ENCODE assay signal across 20 mouse cellular contexts in the genomic region with DNA sequence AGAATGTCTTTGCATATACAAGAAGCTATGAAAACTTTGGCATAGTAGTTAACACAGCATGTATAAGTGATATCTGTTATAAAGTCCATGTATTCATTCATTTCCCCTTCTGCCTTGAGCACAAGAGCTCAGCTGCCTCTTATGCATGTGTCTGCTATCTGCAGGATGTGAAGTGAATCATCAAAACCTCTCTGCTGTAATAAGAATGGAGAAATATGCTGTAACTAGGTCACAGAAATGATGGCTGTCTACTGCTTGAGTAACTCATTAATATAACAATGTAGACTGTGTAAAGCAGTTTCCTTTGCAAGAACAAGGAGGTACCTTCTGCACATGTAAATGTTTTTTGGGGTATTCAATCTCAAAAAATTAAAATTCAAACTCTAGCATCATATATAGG.
A peak's percentile ranks its signal among the peaks of the same experiment; 100 is the strongest.
DNase-seq lines count a peak whose midpoint lies in the region; ATAC-seq and TF ChIP-seq lines count a peak whose summit lies in the region.
"Had no signal": no experiment of that assay in that cellular context is flagged by ENCODE, and none has a peak within 500 bp of the region (broad histone marks: within the 10 kb centered on the region; RNA-seq: fewer than 3 reads in every experiment).

No protein-coding gene starts in this region.

- DNase-seq in forebrain, postnatal 0 days, result no peak
- DNase-seq in midbrain, postnatal 0 days (ENCODE audit: low spot score), result peak; percentile 12
- no peak for DNase-seq in midbrain, embryonic 14.5 days
- peak; percentile 64 for DNase-seq in retina, embryonic 14.5 days (ENCODE audit: low spot score)
- DNase-seq in lung, postnatal 0 days (ENCODE audit: low spot score), result no peak
- DNase-seq: adrenal gland, adult 8-10 months; adrenal gland, postnatal 36 days; cerebellum, adult 2 months; cerebellum, postnatal 14 days; embryo, embryonic 11 days; gastrocnemius, postnatal 10 days; heart, adult 18-20 months; heart, postnatal 10 days; heart, postnatal 4 days had no signal

- no peak for TF ChIP-seq CTCF in forebrain, postnatal 0 days (IDR thresholded peaks at IDR 0.05; ENCODE audit: low read depth)
- no peak for TF ChIP-seq CTCF in midbrain, postnatal 0 days (IDR thresholded peaks at IDR 0.05)
- no peak for TF ChIP-seq CTCF in lung, postnatal 0 days (IDR thresholded peaks at IDR 0.05)

- no peak overlapping the region for H3K4me3 ChIP-seq in forebrain, postnatal 0 days (ENCODE audit: low read depth, low read length)
- H3K4me3 ChIP-seq in forebrain, embryonic 12.5 days (replicated peaks), result no peak overlapping the region
- H3K4me3 ChIP-seq in midbrain, postnatal 0 days (ENCODE audit: low read depth, low read length), result no peak overlapping the region
- no peak overlapping the region for H3K4me3 ChIP-seq in midbrain, embryonic 14.5 days (replicated peaks; ENCODE audit: low read depth, low read length)
- H3K4me3 ChIP-seq in lung, postnatal 0 days (ENCODE audit: low read depth, low read length), result no peak overlapping the region
- H3K4me3 ChIP-seq: embryonic facial prominence, embryonic 12.5 days; forebrain, embryonic 13.5 days; heart, embryonic 10.5 days; hindbrain, embryonic 12.5 days; intestine, embryonic 15.5 days had no signal

- H3K36me3 ChIP-seq in forebrain, postnatal 0 days (ENCODE audit: insufficient read depth), result no peaks in the 10 kb centered on the region
- H3K36me3 ChIP-seq in forebrain, embryonic 12.5 days (replicated peaks), result no peaks in the 10 kb centered on the region
- H3K36me3 ChIP-seq in midbrain, postnatal 0 days (ENCODE audit: insufficient read depth, low read length), result no peaks in the 10 kb centered on the region
- H3K36me3 ChIP-seq in midbrain, embryonic 14.5 days (ENCODE audit: control insufficient read depth, insufficient read depth, low read length), result no peaks in the 10 kb centered on the region
- H3K36me3 ChIP-seq in lung, postnatal 0 days (ENCODE audit: insufficient read depth, low read length), result no peaks in the 10 kb centered on the region
- H3K36me3 ChIP-seq: embryonic facial prominence, embryonic 12.5 days; heart, embryonic 10.5 days; hindbrain, embryonic 12.5 days; intestine, embryonic 15.5 days had no signal

- peak; percentile 59; the same call in 1 of the 2 replicates for ATAC-seq in forebrain, postnatal 0 days
- no peak for ATAC-seq in forebrain, embryonic 12.5 days (ENCODE audit: low FRiP score)
- ATAC-seq in midbrain, postnatal 0 days (ENCODE audit: low FRiP score), result no peak
- ATAC-seq in midbrain, embryonic 14.5 days (ENCODE audit: low FRiP score, low TSS enrichment), result no peak
- ATAC-seq in lung, postnatal 0 days, result no peak
- ATAC-seq: forebrain, embryonic 13.5 days; intestine, embryonic 15.5 days had no signal

- H3K27me3 ChIP-seq in forebrain, postnatal 0 days (ENCODE audit: insufficient read depth, low read length), result no peaks in the 10 kb centered on the region
- no peaks in the 10 kb centered on the region for H3K27me3 ChIP-seq in forebrain, embryonic 12.5 days
- H3K27me3 ChIP-seq in midbrain, postnatal 0 days (ENCODE audit: insufficient read depth, low read length), result no peaks in the 10 kb centered on the region
- no peaks in the 10 kb centered on the region for H3K27me3 ChIP-seq in midbrain, embryonic 14.5 days (ENCODE audit: control insufficient read depth, insufficient read depth, low read length)
- H3K27me3 ChIP-seq in lung, postnatal 0 days (replicated peaks; ENCODE audit: insufficient read depth, low read length), result no peaks in the 10 kb centered on the region
- H3K27me3 ChIP-seq: embryonic facial prominence, embryonic 12.5 days; forebrain, embryonic 13.5 days; hindbrain, embryonic 12.5 days; intestine, embryonic 15.5 days had no signal

- H3K4me2 ChIP-seq in forebrain, postnatal 0 days (ENCODE audit: low read depth), result no peak overlapping the region
- no peak overlapping the region for H3K4me2 ChIP-seq in forebrain, embryonic 12.5 days
- no peak overlapping the region for H3K4me2 ChIP-seq in midbrain, postnatal 0 days (ENCODE audit: low read depth, low read length, poor library complexity, severe bottlenecking)
- no peak overlapping the region for H3K4me2 ChIP-seq in midbrain, embryonic 14.5 days (ENCODE audit: low read length)
- H3K4me2 ChIP-seq in lung, postnatal 0 days (replicated peaks; ENCODE audit: low read depth, low read length), result no peak overlapping the region
- H3K4me2 ChIP-seq: embryonic facial prominence, embryonic 12.5 days; forebrain, embryonic 13.5 days; hindbrain, embryonic 12.5 days; intestine, embryonic 15.5 days had no signal

- no peak overlapping the region for H3K9ac ChIP-seq in forebrain, postnatal 0 days
- H3K9ac ChIP-seq in forebrain, embryonic 12.5 days, result no peak overlapping the region
- no peak overlapping the region for H3K9ac ChIP-seq in midbrain, postnatal 0 days (replicated peaks; ENCODE audit: low read length, poor library complexity, severe bottlenecking)
- H3K9ac ChIP-seq in midbrain, embryonic 14.5 days (replicated peaks; ENCODE audit: low read length), result no peak overlapping the region
- no peak overlapping the region for H3K9ac ChIP-seq in lung, postnatal 0 days (replicated peaks; ENCODE audit: low read depth)
- H3K9ac ChIP-seq: embryonic facial prominence, embryonic 12.5 days; forebrain, embryonic 13.5 days; hindbrain, embryonic 12.5 days; intestine, embryonic 15.5 days had no signal

- TF ChIP-seq EP300 in lung, postnatal 0 days (IDR thresholded peaks at IDR 0.05), result no peak

- no peaks in the 10 kb centered on the region for H3K4me1 ChIP-seq in forebrain, postnatal 0 days (ENCODE audit: insufficient read depth)
- H3K4me1 ChIP-seq in forebrain, embryonic 12.5 days, result no peaks in the 10 kb centered on the region
- H3K4me1 ChIP-seq in midbrain, postnatal 0 days (ENCODE audit: insufficient read depth, low read length), result no peaks in the 10 kb centered on the region
- no peaks in the 10 kb centered on the region for H3K4me1 ChIP-seq in midbrain, embryonic 14.5 days (ENCODE audit: control insufficient read depth, insufficient read depth, low read length)
- no peaks in the 10 kb centered on the region for H3K4me1 ChIP-seq in lung, postnatal 0 days (ENCODE audit: insufficient read depth, low read depth, low read length)
- H3K4me1 ChIP-seq: embryonic facial prominence, embryonic 12.5 days; forebrain, embryonic 13.5 days; heart, embryonic 10.5 days; hindbrain, embryonic 12.5 days; intestine, embryonic 15.5 days had no signal

- H3K27ac ChIP-seq in forebrain, postnatal 0 days (ENCODE audit: low read depth, low read length), result no peak overlapping the region
- no peak overlapping the region for H3K27ac ChIP-seq in forebrain, embryonic 12.5 days
- H3K27ac ChIP-seq in midbrain, postnatal 0 days (ENCODE audit: low read depth, low read length), result no peak overlapping the region
- H3K27ac ChIP-seq in midbrain, embryonic 14.5 days (replicated peaks; ENCODE audit: low read depth, low read length), result no peak overlapping the region
- H3K27ac ChIP-seq in lung, postnatal 0 days (ENCODE audit: low read length), result no peak overlapping the region
- H3K27ac ChIP-seq: embryonic facial prominence, embryonic 12.5 days; forebrain, embryonic 13.5 days; heart, embryonic 10.5 days; hindbrain, embryonic 12.5 days; intestine, embryonic 15.5 days had no signal

- no peaks in the 10 kb centered on the region for H3K9me3 ChIP-seq in forebrain, postnatal 0 days (ENCODE audit: low read length)
- H3K9me3 ChIP-seq in forebrain, embryonic 12.5 days, result no peaks in the 10 kb centered on the region
- H3K9me3 ChIP-seq in midbrain, postnatal 0 days (ENCODE audit: low read length), result no peaks in the 10 kb centered on the region
- no peaks in the 10 kb centered on the region for H3K9me3 ChIP-seq in midbrain, embryonic 14.5 days (ENCODE audit: control insufficient read depth, low read length)
- H3K9me3 ChIP-seq in lung, postnatal 0 days (ENCODE audit: low read length), result no peaks in the 10 kb centered on the region
- H3K9me3 ChIP-seq: embryonic facial prominence, embryonic 12.5 days; forebrain, embryonic 13.5 days; heart, embryonic 10.5 days; hindbrain, embryonic 12.5 days; intestine, embryonic 15.5 days had no signal

Comparison
In these comparisons a context has a peak if more than half of its experiments do, and no peak if none do; other contexts are left out.
1. DNase-seq: peak in midbrain, postnatal 0 days (single experiment) and retina, embryonic 14.5 days (single experiment); none in forebrain, postnatal 0 days (single experiment), midbrain, embryonic 14.5 days (single experiment) and lung, postnatal 0 days (single experiment).